Mouse (Mus musculus): ENCODE data around the gene Pigt. TPM values are rescaled to one million over a fixed set of nuclear protein-coding genes. Genes with fewer than 3 reads are reported as not detected.

Pigt gene
- polyA plus RNA-seq, 1 experiment, result not detected

GRCm38 (mm10) chr2:164455421-164456190 is 41.7 kb upstream of the Pigt start:
- Histone ChIP-seq H3K4me3 (ENCODE audit: insufficient read depth, low read depth, low read length) (no peak overlapping the region), H3K27ac (ENCODE audit: insufficient read depth, low read depth, low read length) (no peak overlapping the region), H3K4me1 (ENCODE audit: control insufficient read depth, insufficient read depth, low read length) (peaks cover 9% of the 10 kb centered on the region)
- TF ChIP-seq CTCF (IDR thresholded peaks at IDR 0.05; ENCODE audit: insufficient read depth, low read depth, low read length) (no peak), POLR2A (IDR thresholded peaks at IDR 0.05; ENCODE audit: insufficient read depth, low read depth, low read length) (no peak)
- WGBS, result 73% methylated on average over 6 of the region's 6 CpGs

DNA sequence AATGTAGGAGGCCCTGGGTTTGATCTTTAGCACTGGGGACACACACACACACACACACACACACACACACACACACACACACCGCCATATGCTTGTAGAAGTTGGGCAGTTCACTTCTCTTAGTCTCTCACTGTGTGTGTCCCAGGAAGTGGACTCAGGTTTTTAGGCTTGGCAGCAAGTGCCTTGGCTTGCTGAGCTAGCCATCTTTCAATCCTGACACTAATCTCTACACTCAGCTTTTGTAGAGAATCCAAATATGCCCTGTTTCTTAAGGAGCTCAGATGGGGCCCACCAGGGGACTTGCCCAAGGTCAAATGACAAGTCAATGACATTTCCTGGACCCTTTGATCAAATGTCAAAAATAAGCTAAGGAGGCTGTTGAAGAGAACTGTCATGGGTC is 40.9 kb upstream of the Pigt start:
- H3K27ac ChIP-seq (ENCODE audit: insufficient read depth, low read depth, low read length), result peak overlapping the region; percentile 69; the same call in 1 of the 2 replicates
- H3K4me3 ChIP-seq (ENCODE audit: insufficient read depth, low read depth, low read length), result no peak overlapping the region
- no peak for TF ChIP-seq POLR2A (IDR thresholded peaks at IDR 0.05; ENCODE audit: insufficient read depth, low read depth, low read length)
- TF ChIP-seq CTCF (IDR thresholded peaks at IDR 0.05; ENCODE audit: insufficient read depth, low read depth, low read length), result no peak
- peaks cover 9% of the 10 kb centered on the region for H3K4me1 ChIP-seq (ENCODE audit: control insufficient read depth, insufficient read depth, low read length)
- 86% methylated on average over 1 of the region's 1 CpGs for WGBS

DNA sequence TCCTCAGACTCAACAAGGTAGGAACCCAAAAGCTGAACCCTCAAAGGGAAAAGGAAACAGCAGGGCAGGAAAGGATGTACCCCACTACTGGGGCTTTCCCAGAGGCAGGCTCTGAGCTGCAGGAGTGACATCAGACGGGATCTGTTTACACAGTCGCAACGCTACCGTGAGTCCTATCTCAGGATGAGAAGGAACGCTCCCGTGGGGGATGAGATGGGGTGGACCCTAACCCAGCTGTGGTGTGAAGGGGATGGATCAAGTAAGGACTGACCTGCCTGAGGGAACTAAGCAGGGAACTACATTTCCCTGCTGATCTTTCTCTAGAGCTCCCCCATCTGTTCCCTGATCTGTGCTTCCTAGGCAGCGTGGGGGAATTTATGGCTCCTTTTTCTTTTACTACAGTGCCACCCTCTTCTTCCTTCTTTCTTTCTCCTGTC is 40.4 kb upstream of the Pigt start, which contains the start of gene Sys1:
Sys1 (plus strand) TSS at position 101 of the 437 bp plus-strand sequence.
- Histone ChIP-seq H3K4me1 (ENCODE audit: control insufficient read depth, insufficient read depth, low read length) (peaks cover 9% of the 10 kb centered on the region), H3K27ac (ENCODE audit: insufficient read depth, low read depth, low read length) (peak within 1 kb of the TSS; percentile 69), H3K4me3 (ENCODE audit: insufficient read depth, low read depth, low read length) (peak within 1 kb of the TSS; percentile 55)
- TF ChIP-seq POLR2A (IDR thresholded peaks at IDR 0.05; ENCODE audit: insufficient read depth, low read depth, low read length), result no peak
- TF ChIP-seq CTCF (IDR thresholded peaks at IDR 0.05; ENCODE audit: insufficient read depth, low read depth, low read length), result no peak
- WGBS, result 4% methylated on average over 7 of the region's 7 CpGs

DNA sequence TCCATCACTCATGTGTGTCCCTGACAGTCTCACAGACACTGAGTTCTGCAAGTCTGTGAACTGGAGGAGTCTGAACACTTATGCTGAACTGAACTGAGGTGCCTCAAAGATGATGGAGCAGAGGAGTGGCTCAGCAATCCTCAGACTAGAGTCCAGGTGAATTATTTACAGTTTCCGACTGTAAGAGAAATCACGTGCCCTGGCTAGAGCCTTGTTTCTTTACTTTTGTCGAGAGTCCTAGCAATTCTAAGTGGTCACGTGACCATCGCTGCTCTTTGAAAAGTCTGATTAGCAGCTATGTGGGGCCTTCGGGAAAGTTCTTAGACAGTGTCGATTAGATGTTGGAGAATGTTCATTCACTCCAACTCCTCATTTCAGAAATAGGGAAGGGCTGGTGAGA is 39.4 kb upstream of the Pigt start:
- no peak overlapping the region for H3K27ac ChIP-seq (ENCODE audit: insufficient read depth, low read depth, low read length)
- WGBS, result 51% methylated on average over 7 of the region's 7 CpGs
- H3K4me3 ChIP-seq (ENCODE audit: insufficient read depth, low read depth, low read length), result no peak overlapping the region
- TF ChIP-seq CTCF (IDR thresholded peaks at IDR 0.05; ENCODE audit: insufficient read depth, low read depth, low read length), result no peak
- no peak for TF ChIP-seq POLR2A (IDR thresholded peaks at IDR 0.05; ENCODE audit: insufficient read depth, low read depth, low read length)
- H3K4me1 ChIP-seq (ENCODE audit: control insufficient read depth, insufficient read depth, low read length), result peaks cover 13% of the 10 kb centered on the region

- 87% methylated on average over 8 of the region's 8 CpGs for WGBS
- Histone ChIP-seq H3K4me3 (ENCODE audit: insufficient read depth, low read depth, low read length) (no peak overlapping the region), H3K4me1 (ENCODE audit: control insufficient read depth, insufficient read depth, low read length) (peaks cover 15% of the 10 kb centered on the region), H3K27ac (ENCODE audit: insufficient read depth, low read depth, low read length) (no peak overlapping the region)
- TF ChIP-seq CTCF (IDR thresholded peaks at IDR 0.05; ENCODE audit: insufficient read depth, low read depth, low read length), result no peak
- TF ChIP-seq POLR2A (IDR thresholded peaks at IDR 0.05; ENCODE audit: insufficient read depth, low read depth, low read length), result no peak
Observed at GRCm38 (mm10) chr2:164458535-164458934, 38.8 kb upstream of the Pigt start.

- H3K4me3 ChIP-seq (ENCODE audit: insufficient read depth, low read depth, low read length), result peak within 1 kb of the TSS; percentile 98
- peak within 1 kb of the TSS; percentile 82 for H3K27ac ChIP-seq (ENCODE audit: insufficient read depth, low read depth, low read length)
- peaks cover 15% of the 10 kb centered on the region for H3K4me1 ChIP-seq (ENCODE audit: control insufficient read depth, insufficient read depth, low read length)
- under 1% methylated on average over 76 of the region's 79 CpGs for WGBS
- TF ChIP-seq POLR2A (IDR thresholded peaks at IDR 0.05; ENCODE audit: insufficient read depth, low read depth, low read length) (peak; percentile 52; the same call in 1 of the 2 replicates), CTCF (IDR thresholded peaks at IDR 0.05; ENCODE audit: insufficient read depth, low read depth, low read length) (no peak)
Observed at GRCm38 (mm10) chr2:164460745-164461551, 36.4 kb upstream of the Pigt start, which contains the start of gene Gm20458. TSS of gene Gm20458 (plus strand) at chr2:164460967.

GRCm38 (mm10) chr2:164465161-164465560 is 32.2 kb upstream of the Pigt start:
- H3K27ac ChIP-seq (ENCODE audit: insufficient read depth, low read depth, low read length), result no peak overlapping the region
- TF ChIP-seq POLR2A (IDR thresholded peaks at IDR 0.05; ENCODE audit: insufficient read depth, low read depth, low read length) (no peak), CTCF (IDR thresholded peaks at IDR 0.05; ENCODE audit: insufficient read depth, low read depth, low read length) (no peak)

DNA sequence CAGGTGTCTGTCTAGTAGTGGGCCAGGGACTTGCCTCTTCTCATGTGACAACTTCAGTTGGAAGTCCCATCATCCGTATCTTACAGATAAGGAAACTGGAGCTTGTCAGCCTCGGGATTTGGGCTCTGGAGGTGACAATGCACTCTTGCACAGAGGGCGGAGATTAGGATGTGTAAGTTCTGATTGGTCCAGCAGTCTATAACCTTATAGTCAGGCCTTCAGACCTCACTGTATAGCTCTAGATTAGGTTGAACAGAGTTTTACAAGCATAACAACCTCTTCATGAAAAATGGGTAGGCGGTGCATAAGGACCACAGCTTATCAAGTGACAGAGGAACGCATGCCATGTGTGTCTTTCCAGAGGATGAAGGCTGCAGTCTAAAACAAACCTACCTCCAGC is 30.5 kb upstream of the Pigt start:
- TF ChIP-seq CTCF (IDR thresholded peaks at IDR 0.05; ENCODE audit: insufficient read depth, low read depth, low read length) (no peak), POLR2A (IDR thresholded peaks at IDR 0.05; ENCODE audit: insufficient read depth, low read depth, low read length) (no peak)
- H3K27ac ChIP-seq (ENCODE audit: insufficient read depth, low read depth, low read length), result no peak overlapping the region
- 86% methylated on average over 5 of the region's 5 CpGs for WGBS
- peaks cover 6% of the 10 kb centered on the region; the same call in 1 of the 2 replicates for H3K4me1 ChIP-seq (ENCODE audit: control insufficient read depth, insufficient read depth, low read length)
- no peak overlapping the region for H3K4me3 ChIP-seq (ENCODE audit: insufficient read depth, low read depth, low read length)

More at GRCm38 (mm10) chr2:164465161-164465560, 32.2 kb upstream of the Pigt start:
- Histone ChIP-seq H3K4me1 (ENCODE audit: control insufficient read depth, insufficient read depth, low read length) (peaks cover 6% of the 10 kb centered on the region; the same call in 1 of the 2 replicates), H3K4me3 (ENCODE audit: insufficient read depth, low read depth, low read length) (no peak overlapping the region)

DNA sequence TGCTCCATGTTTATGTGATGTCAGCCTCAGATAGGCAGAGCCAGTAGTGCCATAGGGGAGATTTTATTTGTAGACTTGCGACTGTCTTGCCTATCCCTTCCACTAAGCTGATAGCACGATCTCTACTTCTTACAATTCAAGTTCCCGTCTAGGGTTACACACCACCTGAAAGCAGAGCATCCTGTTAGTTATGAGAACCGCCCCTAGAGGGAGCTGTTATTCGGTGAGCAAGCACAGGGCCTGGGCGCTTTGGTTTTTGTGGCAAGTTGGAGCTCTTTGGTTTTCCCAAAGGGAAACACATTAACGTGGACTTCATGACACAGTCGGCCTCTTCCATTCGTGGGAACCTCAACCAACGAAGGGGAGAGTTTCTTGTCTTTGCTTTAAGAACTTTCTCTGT is 27.1 kb upstream of the Pigt start:
- no peak overlapping the region for H3K4me3 ChIP-seq (ENCODE audit: insufficient read depth, low read depth, low read length)
- no peaks in the 10 kb centered on the region for H3K4me1 ChIP-seq (ENCODE audit: control insufficient read depth, insufficient read depth, low read length)
- H3K27ac ChIP-seq (ENCODE audit: insufficient read depth, low read depth, low read length), result no peak overlapping the region
- WGBS, result 33% methylated on average over 10 of the region's 10 CpGs
- TF ChIP-seq POLR2A (IDR thresholded peaks at IDR 0.05; ENCODE audit: insufficient read depth, low read depth, low read length) (no peak), CTCF (IDR thresholded peaks at IDR 0.05; ENCODE audit: insufficient read depth, low read depth, low read length) (no peak)
